Mouse (Mus musculus): ENCODE data around the gene Ccl4.

DNA sequence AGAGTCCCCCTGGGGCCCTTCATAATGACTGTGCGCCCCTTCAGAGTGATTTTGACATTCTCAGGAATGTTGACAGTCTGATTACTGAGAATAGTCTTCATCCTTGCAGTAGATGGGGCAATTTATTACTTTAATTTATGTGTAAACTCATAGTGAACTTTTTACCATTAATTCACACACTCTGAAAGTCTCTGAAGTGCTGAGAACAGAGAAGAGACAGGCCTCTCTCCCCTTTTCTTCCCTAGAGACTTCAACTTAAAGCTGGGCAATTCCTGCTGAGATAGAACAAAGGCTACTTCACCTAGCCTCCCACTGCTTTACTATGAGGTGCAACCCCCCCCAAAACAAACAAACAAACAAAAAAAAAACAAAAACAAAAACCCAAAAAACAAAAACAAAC is 16.9 kb upstream of the Ccl4 start, which contains the start of gene Rpl9-ps1:
- TF ChIP-seq CTCF (conservative IDR thresholded peaks at IDR 0.05; ENCODE audit: insufficient read depth, insufficient read length, low read depth, low read length) (no peak), POLR2A (IDR thresholded peaks at IDR 0.05; ENCODE audit: low read depth, low read length) (no peak)

All from kidney, adult 2 months (tissue).